Mouse (Mus musculus) induced T-regulatory cell, adult 2 months (primary cell): ENCODE results near the gene Ackr4.
A peak's percentile ranks its signal among the peaks of the same experiment; 100 is the strongest.

ENCODE experiments used
- DNase-seq: peaks from one replicate; pipeline ENCODE4 v3.0.0-alpha.2; 2012; ENCODE audit warnings: low read depth

Ackr4 gene

GRCm38 (mm10) chr9:104126833-104127232 lies at the start of gene Ackr4:
Ackr4 (minus strand) TSS chr9:104126933.
- DNase-seq = no peak

GRCm38 (mm10) chr9:104172342-104172741 lies 45.6 kb upstream of the Ackr4 start:
- no peak for DNase-seq

- no peak for DNase-seq
Observed at GRCm38 (mm10) chr9:104171651-104172050, 44.9 kb upstream of the Ackr4 start.

- DNase-seq = no peak
Observed at GRCm38 (mm10) chr9:104169986-104170385, 43.3 kb upstream of the Ackr4 start.

- DNase-seq = no peak
Observed at GRCm38 (mm10) chr9:104165926-104166325, 39.2 kb upstream of the Ackr4 start.

- no peak for DNase-seq
Observed at GRCm38 (mm10) chr9:104164194-104164593, 37.5 kb upstream of the Ackr4 start.

- DNase-seq = no peak
Observed at GRCm38 (mm10) chr9:104161117-104161516, 34.4 kb upstream of the Ackr4 start.

- DNase-seq = no peak
Observed at GRCm38 (mm10) chr9:104157291-104157690, 30.6 kb upstream of the Ackr4 start.

GRCm38 (mm10) chr9:104156506-104156905 lies 29.8 kb upstream of the Ackr4 start:
- DNase-seq = no peak

GRCm38 (mm10) chr9:104155100-104155715 lies 28.5 kb upstream of the Ackr4 start:
- DNase-seq = no peak

GRCm38 (mm10) chr9:104152121-104152520 lies 25.4 kb upstream of the Ackr4 start:
- no peak for DNase-seq

- no peak for DNase-seq
Observed at GRCm38 (mm10) chr9:104148969-104149368, 22.2 kb upstream of the Ackr4 start.

GRCm38 (mm10) chr9:104146683-104147082 lies 19.9 kb upstream of the Ackr4 start:
- no peak for DNase-seq

- peak; percentile 20 for DNase-seq
Observed at GRCm38 (mm10) chr9:104144314-104144996, 17.7 kb upstream of the Ackr4 start.

- no peak for DNase-seq
Observed at GRCm38 (mm10) chr9:104142805-104143204, 16.1 kb upstream of the Ackr4 start.

- no peak for DNase-seq
Observed at GRCm38 (mm10) chr9:104140351-104140750, 13.6 kb upstream of the Ackr4 start.

- DNase-seq = no peak
Observed at GRCm38 (mm10) chr9:104130141-104130755, 3.5 kb upstream of the Ackr4 start.

GRCm38 (mm10) chr9:104128110-104128509 lies 1.4 kb upstream of the Ackr4 start:
- no peak for DNase-seq

- DNase-seq = no peak
Observed at GRCm38 (mm10) chr9:104123622-104124021, 3.1 kb downstream of the Ackr4 start.

GRCm38 (mm10) chr9:104123101-104123500 lies 3.6 kb downstream of the Ackr4 start:
- DNase-seq = no peak

GRCm38 (mm10) chr9:104109151-104109550 lies 17.6 kb downstream of the Ackr4 start:
- no peak for DNase-seq

GRCm38 (mm10) chr9:104108571-104109143 lies 18.1 kb downstream of the Ackr4 start:
- no peak for DNase-seq

- no peak for DNase-seq
Observed at GRCm38 (mm10) chr9:104107482-104107881, 19.3 kb downstream of the Ackr4 start.
